Mouse (Mus musculus): ENCODE measurements at regions not wholly inside any gene's neighbourhood (a gene's known extent, or its start where the extent isn't known, plus 50 kb on each side); places are given as distances from the start of the nearest gene placed in this dataset.

GRCm38 (mm10) chr5:64508565-64508964 lies 294.6 kb upstream of the Klf3 start:
- TF ChIP-seq CTCF (IDR thresholded peaks at IDR 0.05; ENCODE audit: extremely low read depth, insufficient read depth, low read length) (no peak), POLR2A (IDR thresholded peaks at IDR 0.05; ENCODE audit: extremely low read depth, insufficient read depth, low read length) (no peak)
